Mouse (Mus musculus) left cerebral cortex, postnatal 36 days (tissue): Measurements from ENCODE around the gene Neurl3. TPM values are rescaled to one million over a fixed set of nuclear protein-coding genes. Genes with fewer than 3 reads are reported as not detected.

ENCODE experiments used
- DNase-seq, 2 experiments: peaks; one replicate each; pipeline ENCODE4 v3.0.0; 2021 to 2022; ENCODE audit warnings: low spot score in 2 of 2, mixed read lengths in 1 of 2
- intact Hi-C: fragments of 180-260 bp; cut with DNase I; formaldehyde crosslinking; loops from one replicate; pipeline ENCODE4 v1.15.1; 2025
- total RNA-seq, 2 experiments: library from RNA; stranded (reverse); gene quantifications; 2 replicates each; pipeline ENCODE4 v1.2.3; 2021

The Neurl3 gene
- total RNA-seq, 2 experiments from 2014 or later: 0.32 to 0.91 TPM

DNA sequence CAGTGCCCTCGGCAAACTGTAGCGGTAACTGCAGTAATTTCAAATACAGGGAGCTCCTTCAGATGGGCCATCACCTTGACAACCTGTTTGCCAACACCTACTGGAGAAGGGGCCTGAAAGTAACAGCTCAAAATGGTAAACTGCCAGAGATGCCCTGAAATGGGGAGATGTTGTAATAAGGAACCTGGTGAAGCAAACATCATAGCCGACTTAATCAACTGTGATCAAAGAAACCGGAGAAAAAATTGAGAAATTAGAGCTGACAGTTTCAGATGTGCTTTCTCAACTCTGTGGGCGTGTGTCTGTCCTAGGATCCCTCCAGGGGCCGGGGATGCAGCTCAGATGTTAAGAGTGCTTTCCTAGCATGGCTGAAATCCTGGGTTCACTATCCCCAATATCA, 41.3 kb downstream of the Neurl3 start:
- intact Hi-C loops: no loop called here
- no peak for DNase-seq

GRCm38 (mm10) chr1:36230919-36231705, 43.4 kb downstream of the Neurl3 start:
- DNase-seq: no peak
- intact Hi-C loops: no loop called here

DNA sequence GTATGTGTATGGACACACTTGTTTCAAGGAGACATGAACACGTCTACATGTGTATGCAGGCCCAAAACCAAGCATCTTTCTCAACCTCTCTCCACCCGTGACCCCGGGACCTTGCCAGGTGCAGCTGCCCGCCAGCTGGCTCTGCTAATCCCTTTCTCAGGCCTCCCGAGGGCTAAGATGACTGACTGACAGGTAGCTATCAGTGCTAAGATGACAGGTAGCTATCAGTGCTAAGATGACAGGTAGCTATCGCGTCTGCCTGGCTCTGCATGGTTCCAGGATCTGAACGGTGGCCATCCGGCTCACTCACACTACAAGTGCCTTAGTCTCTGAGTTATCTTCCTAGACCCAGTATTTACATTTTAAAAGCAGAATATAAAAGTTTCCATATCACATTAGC, 46.0 kb downstream of the Neurl3 start:
- no peak for DNase-seq
- intact Hi-C loops: no loop called here

GRCm38 (mm10) chr1:36224648-36225047, 49.8 kb downstream of the Neurl3 start:
- intact Hi-C loops: no loop called here
- DNase-seq: no peak

Other genes with a start within 250 kb of the Neurl3 start
- 10 to 100 TPM; 56.1 to 58.6 TPM for gene Hs6st1, start 206.3 kb downstream of the Neurl3 start, total RNA-seq
- 10 to 100 TPM; 38.4 to 51.8 TPM for gene Uggt1, start 30.0 kb downstream of the Neurl3 start, total RNA-seq
- gene Arid5a, start 33.1 kb upstream of the Neurl3 start, total RNA-seq: 10 to 100 TPM; 14.5 to 14.8 TPM
- 10 to 100 TPM; 53.5 to 65.2 TPM for gene Kansl3, start 94.5 kb upstream of the Neurl3 start, total RNA-seq
- gene Fer1l5, start 97.6 kb upstream of the Neurl3 start, total RNA-seq: not detected
- 10 to 100 TPM; 34.3 to 43.6 TPM for gene Lman2l, start 170.6 kb upstream of the Neurl3 start, total RNA-seq
- 10 to 100 TPM; 13.3 to 14.0 TPM for gene Cnnm4, start 196.9 kb upstream of the Neurl3 start, total RNA-seq
- gene Cnnm3, start 237.2 kb upstream of the Neurl3 start, total RNA-seq: 10 to 100 TPM; 30.4 to 32.9 TPM